Mouse (Mus musculus): Measurements from ENCODE around the gene Ipo13. TPM values are rescaled to one million over a fixed set of nuclear protein-coding genes. Genes with fewer than 3 reads are reported as not detected.

Ipo13 gene
- polyA plus RNA-seq, 1 experiment = 95.3 TPM

GRCm38 (mm10) chr4:117850871-117851270, 63.9 kb downstream of the Ipo13 start:
- no peak overlapping the region for H3K27ac ChIP-seq (ENCODE audit: insufficient read depth, low read depth, low read length)
- H3K4me3 ChIP-seq (ENCODE audit: insufficient read depth, low read length) = no peak overlapping the region
- TF ChIP-seq POLR2A (IDR thresholded peaks at IDR 0.05; ENCODE audit: borderline replicate concordance, low read depth, low read length) (no peak), CTCF (IDR thresholded peaks at IDR 0.05; ENCODE audit: low read depth, low read length) (no peak)

GRCm38 (mm10) chr4:117850176-117850575, 64.6 kb downstream of the Ipo13 start:
- Histone ChIP-seq H3K4me3 (ENCODE audit: insufficient read depth, low read length) (no peak overlapping the region), H3K27ac (ENCODE audit: insufficient read depth, low read depth, low read length) (no peak overlapping the region), H3K4me1 (ENCODE audit: control insufficient read depth, insufficient read depth, low read length) (peaks cover 2% of the 10 kb centered on the region; the same call in 1 of the 2 replicates)
- TF ChIP-seq POLR2A (IDR thresholded peaks at IDR 0.05; ENCODE audit: borderline replicate concordance, low read depth, low read length) (no peak), CTCF (IDR thresholded peaks at IDR 0.05; ENCODE audit: low read depth, low read length) (no peak)

More at GRCm38 (mm10) chr4:117850871-117851270, 63.9 kb downstream of the Ipo13 start:
- H3K4me1 ChIP-seq (ENCODE audit: control insufficient read depth, insufficient read depth, low read length) = peaks cover 2% of the 10 kb centered on the region; the same call in 1 of the 2 replicates

DNA sequence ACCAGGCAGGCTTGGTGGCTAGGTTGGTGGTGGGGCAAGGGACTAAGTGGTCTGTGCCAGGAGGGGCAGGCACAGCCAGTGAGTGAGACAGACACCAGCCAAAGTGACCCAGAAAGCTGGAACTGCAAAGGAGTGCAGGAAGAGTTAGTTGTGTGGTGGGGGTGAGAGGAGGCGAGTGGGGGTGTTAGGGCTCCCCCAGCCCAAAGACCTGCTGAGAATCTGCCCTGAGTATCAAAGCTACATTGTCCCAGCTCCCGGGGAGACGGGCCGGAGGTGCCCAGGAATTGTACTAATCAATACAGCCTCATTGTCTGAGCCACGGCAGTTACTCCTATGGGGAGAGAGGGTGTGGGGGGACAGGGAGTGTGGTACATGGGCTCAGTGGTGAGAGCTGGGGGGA, 65.3 kb downstream of the Ipo13 start:
- Histone ChIP-seq H3K27ac (ENCODE audit: insufficient read depth, low read depth, low read length) (no peak overlapping the region), H3K4me3 (ENCODE audit: insufficient read depth, low read length) (no peak overlapping the region), H3K4me1 (ENCODE audit: control insufficient read depth, insufficient read depth, low read length) (no peaks in the 10 kb centered on the region)
- no peak for TF ChIP-seq CTCF (IDR thresholded peaks at IDR 0.05; ENCODE audit: low read depth, low read length)
- TF ChIP-seq POLR2A (IDR thresholded peaks at IDR 0.05; ENCODE audit: borderline replicate concordance, low read depth, low read length) = no peak

DNA sequence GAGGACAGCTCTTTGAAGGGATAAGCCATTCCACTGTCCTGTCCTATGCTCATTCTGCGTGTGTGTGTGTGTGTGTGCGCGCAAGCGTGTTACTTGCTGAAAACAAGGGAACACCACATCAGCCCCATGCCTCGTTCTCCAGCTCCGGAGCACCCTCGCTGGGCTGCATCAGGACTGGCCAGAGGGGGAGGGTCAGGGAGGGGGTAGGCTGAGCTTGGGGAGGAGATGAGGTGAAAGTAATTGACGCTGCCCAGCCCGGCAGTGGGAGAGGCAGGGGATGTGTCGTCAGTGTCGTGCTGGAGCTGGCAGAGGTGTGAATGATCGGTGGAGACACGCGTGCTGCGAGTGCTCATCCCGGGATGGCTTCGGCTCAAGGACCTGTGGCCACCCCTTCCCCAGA, 65.7 kb downstream of the Ipo13 start:
- no peaks in the 10 kb centered on the region for H3K4me1 ChIP-seq (ENCODE audit: control insufficient read depth, insufficient read depth, low read length)
- TF ChIP-seq POLR2A (IDR thresholded peaks at IDR 0.05; ENCODE audit: borderline replicate concordance, low read depth, low read length) = no peak
- TF ChIP-seq CTCF (IDR thresholded peaks at IDR 0.05; ENCODE audit: low read depth, low read length) = no peak
- no peak overlapping the region for H3K27ac ChIP-seq (ENCODE audit: insufficient read depth, low read depth, low read length)
- no peak overlapping the region for H3K4me3 ChIP-seq (ENCODE audit: insufficient read depth, low read length)

DNA sequence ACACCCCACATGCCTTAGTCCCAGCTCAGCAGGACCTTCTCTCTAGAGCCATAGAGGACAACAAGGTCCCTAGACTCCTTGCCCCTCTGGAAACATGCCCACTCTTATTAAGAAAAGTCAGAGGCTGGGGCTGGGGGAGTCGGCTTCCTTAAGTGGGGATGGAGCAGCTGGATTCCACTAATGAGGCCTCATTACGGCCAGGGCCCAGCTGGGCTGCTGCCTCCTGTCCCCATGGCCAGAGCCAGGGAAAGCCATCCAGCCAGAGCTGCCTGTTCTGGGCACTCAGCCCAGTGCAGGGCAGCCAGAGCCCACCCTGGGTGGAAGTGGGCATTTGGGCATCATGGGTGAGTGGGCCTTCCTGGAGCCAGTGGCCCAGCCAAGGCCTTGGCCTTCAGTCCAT, 67.8 kb downstream of the Ipo13 start:
- H3K27ac ChIP-seq (ENCODE audit: insufficient read depth, low read depth, low read length) = no peak overlapping the region

GRCm38 (mm10) chr4:117846261-117846660, 68.5 kb downstream of the Ipo13 start:
- TF ChIP-seq POLR2A (IDR thresholded peaks at IDR 0.05; ENCODE audit: borderline replicate concordance, low read depth, low read length) (no peak), CTCF (IDR thresholded peaks at IDR 0.05; ENCODE audit: low read depth, low read length) (no peak)
- no peak overlapping the region for H3K4me3 ChIP-seq (ENCODE audit: insufficient read depth, low read length)
- H3K4me1 ChIP-seq (ENCODE audit: control insufficient read depth, insufficient read depth, low read length) = no peaks in the 10 kb centered on the region
- H3K27ac ChIP-seq (ENCODE audit: insufficient read depth, low read depth, low read length) = no peak overlapping the region

More for the DNA sequence above, 67.8 kb downstream of the Ipo13 start:
- TF ChIP-seq POLR2A (IDR thresholded peaks at IDR 0.05; ENCODE audit: borderline replicate concordance, low read depth, low read length) = no peak
- TF ChIP-seq CTCF (IDR thresholded peaks at IDR 0.05; ENCODE audit: low read depth, low read length) = no peak
- Histone ChIP-seq H3K4me3 (ENCODE audit: insufficient read depth, low read length) (no peak overlapping the region), H3K4me1 (ENCODE audit: control insufficient read depth, insufficient read depth, low read length) (no peaks in the 10 kb centered on the region)

DNA sequence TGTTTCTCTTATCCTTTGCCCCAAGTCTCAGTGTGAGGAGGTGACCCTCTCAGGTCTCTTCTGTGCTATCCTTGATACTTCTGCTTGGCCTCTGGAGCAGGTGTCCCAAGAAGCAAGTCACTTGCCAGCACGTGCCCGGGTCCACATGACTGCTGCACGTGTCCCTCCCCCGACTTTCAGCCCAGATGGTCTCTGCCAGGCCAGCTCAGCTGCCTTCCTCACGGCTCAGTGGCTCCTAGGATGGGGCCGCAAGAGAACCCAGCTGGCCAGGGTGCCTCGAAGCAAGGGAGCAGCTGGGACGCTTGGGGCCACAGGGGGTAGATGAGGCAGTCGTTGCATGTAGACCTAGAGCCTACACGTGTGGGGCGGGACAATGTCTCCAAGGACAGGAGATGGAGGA, 69.5 kb downstream of the Ipo13 start:
- no peak overlapping the region for H3K27ac ChIP-seq (ENCODE audit: insufficient read depth, low read depth, low read length)
- no peak for TF ChIP-seq POLR2A (IDR thresholded peaks at IDR 0.05; ENCODE audit: borderline replicate concordance, low read depth, low read length)
- TF ChIP-seq CTCF (IDR thresholded peaks at IDR 0.05; ENCODE audit: low read depth, low read length) = no peak
- H3K4me3 ChIP-seq (ENCODE audit: insufficient read depth, low read length) = no peak overlapping the region
- H3K4me1 ChIP-seq (ENCODE audit: control insufficient read depth, insufficient read depth, low read length) = no peaks in the 10 kb centered on the region

Other genes with a start within 250 kb of the Ipo13 start
- 17.9 and 21.7 TPM in 2 replicates for gene Dmap1, start 232.7 kb downstream of the Ipo13 start, polyA plus RNA-seq (2012; ENCODE audit: insufficient read depth, insufficient read length, missing spikeins)
- not detected in 2 replicates for gene Gm12845, start 190.6 kb downstream of the Ipo13 start, polyA plus RNA-seq (2012; ENCODE audit: insufficient read depth, insufficient read length, missing spikeins)
- gene Klf17, start 149.4 kb downstream of the Ipo13 start, polyA plus RNA-seq (2012; ENCODE audit: insufficient read depth, insufficient read length, missing spikeins) = not detected in 2 replicates
- gene Slc6a9, start 80.5 kb downstream of the Ipo13 start, polyA plus RNA-seq (2012; ENCODE audit: insufficient read depth, insufficient read length, missing spikeins) = 0.33 and 2.2 TPM in 2 replicates
- not detected in 2 replicates for gene Ccdc24, start 42.4 kb downstream of the Ipo13 start, polyA plus RNA-seq (2012; ENCODE audit: insufficient read depth, insufficient read length, missing spikeins)
- gene B4galt2, start 31.5 kb downstream of the Ipo13 start, polyA plus RNA-seq (2012; ENCODE audit: insufficient read depth, insufficient read length, missing spikeins) = 0.32 TPM in 1 of 2 replicates, not detected in the other
- 712 and 757 TPM in 2 replicates for gene Atp6v0b, start 27.7 kb downstream of the Ipo13 start, polyA plus RNA-seq (2012; ENCODE audit: insufficient read depth, insufficient read length, missing spikeins)
- 4.0 and 5.1 TPM in 2 replicates for gene Dph2, start 23.0 kb downstream of the Ipo13 start, polyA plus RNA-seq (2012; ENCODE audit: insufficient read depth, insufficient read length, missing spikeins)
- not detected in 2 replicates for gene Artn, start 14.8 kb upstream of the Ipo13 start, polyA plus RNA-seq (2012; ENCODE audit: insufficient read depth, insufficient read length, missing spikeins)
- 15.1 and 18.6 TPM in 2 replicates for gene St3gal3, start 219.9 kb upstream of the Ipo13 start, polyA plus RNA-seq (2012; ENCODE audit: insufficient read depth, insufficient read length, missing spikeins)